Mouse (Mus musculus): Measurements from ENCODE around the gene Rbm19.

Rbm19 gene

DNA sequence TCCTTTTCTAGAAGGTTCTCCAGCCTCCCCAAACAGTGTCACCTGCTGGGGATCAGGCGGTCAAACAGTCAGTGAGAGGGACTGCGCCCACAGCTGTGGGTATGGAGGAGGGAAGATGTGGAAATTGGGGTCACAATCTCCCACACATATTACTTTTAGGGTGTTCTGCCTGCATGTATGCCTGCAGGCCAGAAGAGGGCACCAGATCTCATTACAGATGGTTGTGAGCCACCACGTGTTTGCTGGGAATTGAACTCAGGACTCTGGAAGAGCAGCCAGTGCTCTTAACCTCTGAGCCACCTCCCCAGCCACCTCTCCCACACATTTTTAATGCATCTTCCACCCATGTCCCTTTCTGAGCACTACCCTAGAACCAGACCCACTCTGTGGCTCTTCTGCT, 88.1 kb downstream of the Rbm19 start:
- in situ Hi-C loops (cut with MboI): no loop called here

DNA sequence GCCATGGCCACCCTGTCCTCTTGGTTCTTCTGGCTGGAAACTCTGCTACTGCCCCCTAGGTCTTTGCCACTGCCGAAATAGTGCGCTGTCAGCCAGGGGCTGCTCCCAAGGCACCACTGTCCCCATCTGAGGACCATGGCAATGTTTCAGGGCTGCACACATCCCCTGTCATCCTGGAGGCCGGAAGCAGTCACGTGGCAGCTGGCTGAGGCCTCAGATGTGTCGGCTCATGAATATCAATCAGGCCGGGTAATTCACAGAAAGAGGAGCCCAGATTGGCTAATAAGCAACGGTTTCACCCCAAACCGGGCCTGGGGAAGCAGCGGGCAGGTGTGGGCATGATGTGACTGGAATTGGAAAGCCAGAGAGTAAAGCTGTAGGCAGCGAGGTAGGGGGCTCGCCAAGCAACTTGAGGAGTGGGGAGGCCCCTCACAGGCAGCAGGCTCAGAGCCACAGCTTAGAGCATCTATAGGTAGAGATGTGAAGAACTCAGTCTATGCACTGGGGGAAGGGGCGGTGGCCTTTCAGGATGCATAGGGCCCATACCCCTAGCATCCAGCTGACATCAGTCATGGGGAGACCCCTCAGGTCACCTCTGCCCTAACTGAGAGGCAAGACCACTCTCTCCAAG, 90.2 kb downstream of the Rbm19 start:
- in situ Hi-C loops (cut with MboI): no loop called here

DNA sequence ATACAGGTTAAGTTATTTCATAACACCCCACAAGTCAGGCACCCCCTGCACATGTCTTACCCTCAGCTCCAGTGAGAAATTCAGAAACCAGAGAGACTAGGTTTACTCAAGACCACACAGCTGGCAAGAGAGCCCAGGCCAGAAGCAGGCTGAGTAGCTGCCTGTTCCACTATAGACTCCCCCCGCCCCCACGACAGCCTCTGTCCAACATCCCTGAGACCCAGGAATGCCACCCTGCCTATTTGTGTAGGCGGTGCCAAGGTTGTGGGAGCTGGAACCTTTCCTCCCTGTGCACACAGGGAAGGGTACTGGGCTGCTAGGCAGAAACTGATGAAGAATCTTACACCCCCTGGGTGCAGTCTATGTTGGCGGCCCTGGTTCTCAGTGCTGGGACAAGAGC, 91.2 kb downstream of the Rbm19 start:
- in situ Hi-C loops (cut with MboI): no loop called here

DNA sequence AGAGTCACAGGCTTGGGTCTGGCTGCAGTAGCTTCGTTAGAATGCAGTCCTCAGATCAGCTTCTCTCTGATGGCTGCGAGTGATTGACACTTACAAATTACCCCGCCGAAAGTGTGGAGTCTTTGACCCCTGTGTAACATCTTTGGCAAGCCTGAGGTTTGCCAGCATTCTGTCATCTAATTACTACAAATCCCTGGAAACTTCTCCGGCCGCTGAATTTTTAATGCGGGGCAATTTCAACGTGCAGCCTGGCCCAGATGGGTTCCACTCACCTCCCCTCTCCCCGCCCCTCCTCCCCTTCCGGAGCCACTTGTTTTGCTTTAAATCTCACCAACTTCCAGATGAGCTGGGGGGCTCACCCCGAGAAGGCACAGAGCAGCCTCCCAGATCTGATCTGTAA, 94.4 kb downstream of the Rbm19 start:
- in situ Hi-C loops (cut with MboI): no loop called here

DNA sequence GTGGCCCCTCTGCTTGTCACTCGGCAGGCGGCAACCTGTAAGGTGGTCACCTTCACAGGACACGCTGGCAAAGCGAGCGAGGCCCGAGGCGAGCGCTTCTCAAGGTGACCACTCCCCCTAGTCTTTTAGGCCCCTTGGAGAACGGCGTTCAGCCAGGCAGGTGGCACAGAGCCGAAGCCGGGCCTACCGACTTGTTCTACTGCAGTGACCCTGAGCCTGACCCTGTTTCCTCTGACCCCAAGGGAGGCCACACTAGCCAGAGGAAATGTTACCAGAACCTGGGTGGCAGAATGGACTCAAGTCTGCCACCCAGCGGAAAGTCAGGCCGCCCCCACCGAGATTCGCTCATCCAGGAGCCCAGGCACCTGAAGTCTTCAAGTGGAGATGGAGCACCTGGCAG, 94.9 kb downstream of the Rbm19 start:
- in situ Hi-C loops (cut with MboI): no loop called here

DNA sequence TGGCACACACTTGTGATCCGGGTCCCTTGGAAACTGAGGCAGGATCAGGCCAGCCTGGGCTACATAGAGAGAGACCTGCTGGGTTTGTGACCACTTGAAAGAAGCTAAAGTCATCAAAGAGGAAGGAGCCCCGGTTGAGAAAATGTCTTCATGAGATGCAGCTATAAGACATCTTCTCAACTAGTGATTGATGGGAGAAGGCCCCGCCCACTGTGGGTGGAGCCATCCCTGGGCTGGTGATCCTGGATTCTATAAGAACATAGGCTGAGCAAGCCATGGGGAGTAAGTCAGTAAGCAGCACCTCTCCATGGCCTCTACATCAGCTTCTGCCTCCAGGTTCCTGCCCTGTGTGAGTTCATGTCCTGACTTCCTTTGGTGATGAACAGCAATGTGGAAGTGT, 98.2 kb downstream of the Rbm19 start:
- in situ Hi-C loops (cut with MboI): no loop called here

DNA sequence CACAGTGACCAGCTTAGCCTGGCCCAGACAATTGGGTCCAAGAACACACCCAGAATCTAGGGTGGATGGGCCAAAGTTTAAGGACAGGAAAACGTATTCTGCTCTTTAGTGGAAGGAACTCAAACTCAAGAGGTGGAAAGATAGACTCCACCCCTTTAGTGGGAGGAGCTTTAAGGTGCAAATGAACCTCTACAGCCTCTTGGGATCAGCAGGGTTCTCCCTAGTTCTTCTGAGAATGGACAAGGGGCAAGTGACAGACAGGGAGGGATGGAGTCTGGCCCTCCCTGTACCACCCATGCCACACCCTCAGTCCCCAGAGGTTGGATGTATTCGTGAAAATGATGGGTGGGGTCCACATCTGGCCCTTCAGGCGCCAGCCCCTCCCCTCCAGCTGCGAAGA, 105.0 kb downstream of the Rbm19 start:
- in situ Hi-C loops (cut with MboI): no loop called here

DNA sequence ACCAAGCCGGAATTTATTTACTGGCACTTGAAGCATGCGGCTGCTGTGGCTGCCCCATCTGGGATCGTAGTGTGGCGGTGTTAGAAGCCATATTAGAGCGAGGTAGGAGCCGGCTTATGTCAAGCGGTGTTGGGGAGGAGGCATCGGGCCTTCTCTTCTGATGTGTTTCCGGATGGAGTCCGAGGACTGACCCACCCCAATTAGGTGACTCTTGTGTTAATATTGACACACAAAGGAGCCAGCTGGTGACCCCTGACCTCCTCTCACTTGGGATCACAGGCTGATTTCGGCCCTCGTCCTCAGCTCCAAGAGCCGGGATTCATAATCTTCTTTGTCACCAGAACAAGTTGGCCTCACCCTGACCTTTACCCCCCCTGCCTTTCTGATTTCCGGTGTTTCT, 109.1 kb downstream of the Rbm19 start:
- in situ Hi-C loops (cut with MboI): no loop called here

DNA sequence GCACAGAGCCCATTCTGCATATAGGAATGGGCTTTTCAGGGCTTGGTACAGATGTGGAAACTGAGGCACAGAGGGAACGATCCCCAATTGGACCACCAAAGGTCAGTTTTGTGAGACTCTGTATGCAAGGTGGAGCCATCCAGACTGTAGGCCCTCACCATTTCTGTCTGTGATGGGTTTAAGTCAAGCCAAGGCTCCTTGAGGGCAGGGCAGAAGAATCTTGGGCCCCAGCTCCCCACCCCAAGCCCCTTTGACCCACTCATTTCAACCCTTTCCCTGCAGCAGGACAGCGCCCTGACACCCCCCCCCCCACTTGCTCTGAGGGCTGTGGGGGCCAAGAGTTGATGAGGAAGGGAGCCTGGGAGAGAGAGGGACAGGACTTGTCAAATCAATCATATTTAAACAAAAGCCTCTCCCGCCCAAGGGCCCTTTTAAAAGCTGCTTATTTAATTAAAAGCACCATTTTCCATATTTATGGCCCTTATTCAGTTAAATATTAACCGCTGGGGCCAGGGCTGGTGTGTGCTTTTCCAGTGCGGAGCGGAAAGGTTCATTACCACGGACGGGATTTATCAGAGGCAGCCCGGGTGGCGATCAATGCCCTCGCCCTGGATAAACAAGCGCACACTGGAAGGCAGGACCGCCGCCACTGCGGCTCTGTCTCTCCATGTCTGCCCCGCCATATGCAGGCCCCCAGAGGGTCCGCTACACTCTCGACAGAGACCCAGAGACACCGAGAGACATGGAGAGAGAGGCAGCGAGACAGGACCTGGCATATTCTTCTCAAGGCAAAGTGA, 112.5 kb downstream of the Rbm19 start:
- in situ Hi-C loops (cut with MboI): no loop called here

DNA sequence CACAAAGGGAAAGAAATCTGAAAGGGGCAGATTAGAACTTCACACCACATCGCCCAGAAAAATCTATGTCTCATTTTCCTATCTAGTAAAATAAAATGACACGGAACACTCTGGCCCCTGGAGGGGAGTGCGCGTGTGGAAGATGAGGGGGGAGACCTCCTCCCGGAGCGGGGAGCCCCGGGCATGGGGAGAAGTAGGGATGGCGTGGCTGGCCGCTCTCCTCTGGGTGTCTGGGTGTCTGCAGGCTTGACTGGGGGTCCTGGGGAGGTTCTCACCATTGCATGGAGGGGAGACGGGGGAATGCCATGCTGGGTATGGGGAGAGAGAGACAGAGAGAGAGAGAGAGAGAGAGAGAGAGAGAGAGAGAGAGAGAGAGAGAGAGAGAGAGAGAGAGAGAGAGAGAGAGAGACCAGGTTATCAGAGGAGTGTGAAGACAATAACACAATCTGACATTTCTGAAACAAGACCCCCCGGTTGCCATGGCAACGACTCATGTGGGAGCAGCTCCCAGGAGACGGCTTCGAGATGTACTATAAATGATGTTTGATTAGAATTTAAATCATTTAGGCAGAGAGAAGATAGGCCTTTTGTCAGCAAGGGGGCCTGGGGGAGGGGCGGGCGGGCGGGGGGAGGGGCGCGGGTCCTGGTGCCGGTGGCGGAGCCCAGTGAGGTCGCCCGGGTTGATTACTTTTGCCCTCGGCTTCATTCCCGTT, 115.3 kb downstream of the Rbm19 start:
- in situ Hi-C loops (cut with MboI): no loop called here

DNA sequence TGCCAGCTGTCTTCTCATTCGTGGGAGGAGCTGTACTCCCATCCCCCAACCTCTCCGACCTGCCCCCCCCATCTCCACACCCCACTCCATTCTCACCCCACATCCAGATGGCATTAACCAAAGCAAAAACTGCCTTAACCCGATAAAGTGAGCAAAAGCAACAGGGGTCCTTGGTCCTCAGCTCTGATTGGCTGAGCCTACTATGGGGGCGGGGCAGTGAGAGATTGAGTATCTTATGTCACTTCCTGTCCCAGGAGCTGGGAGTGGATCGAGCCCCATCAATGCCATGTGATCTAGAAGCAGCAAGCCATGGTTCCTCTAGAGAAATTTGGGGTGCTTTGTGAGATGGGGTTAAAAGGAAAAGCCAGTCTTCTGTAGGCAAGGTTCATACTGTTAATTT, 118.9 kb downstream of the Rbm19 start:
- in situ Hi-C loops (cut with MboI): no loop called here

DNA sequence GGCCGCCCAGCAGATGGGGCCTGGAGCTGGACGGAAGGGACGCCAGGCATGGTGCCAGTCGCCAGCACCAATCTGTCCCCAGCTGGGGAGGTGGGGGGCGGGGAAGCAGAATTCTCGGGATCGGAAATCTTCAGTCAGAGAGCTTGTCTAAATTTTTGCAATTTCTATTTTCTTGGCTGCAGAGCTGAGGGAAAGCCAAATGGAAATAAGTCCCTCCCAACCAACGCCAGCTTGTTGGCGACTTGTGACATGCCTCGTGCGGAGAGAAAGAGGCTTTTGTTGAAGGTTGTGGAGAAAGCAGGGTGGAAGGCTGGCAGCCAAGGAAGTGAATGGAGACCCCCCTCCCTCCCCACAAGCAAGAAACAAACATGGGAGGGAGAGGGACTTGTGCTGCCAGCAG, 119.3 kb downstream of the Rbm19 start:
- in situ Hi-C loops (cut with MboI): no loop called here

DNA sequence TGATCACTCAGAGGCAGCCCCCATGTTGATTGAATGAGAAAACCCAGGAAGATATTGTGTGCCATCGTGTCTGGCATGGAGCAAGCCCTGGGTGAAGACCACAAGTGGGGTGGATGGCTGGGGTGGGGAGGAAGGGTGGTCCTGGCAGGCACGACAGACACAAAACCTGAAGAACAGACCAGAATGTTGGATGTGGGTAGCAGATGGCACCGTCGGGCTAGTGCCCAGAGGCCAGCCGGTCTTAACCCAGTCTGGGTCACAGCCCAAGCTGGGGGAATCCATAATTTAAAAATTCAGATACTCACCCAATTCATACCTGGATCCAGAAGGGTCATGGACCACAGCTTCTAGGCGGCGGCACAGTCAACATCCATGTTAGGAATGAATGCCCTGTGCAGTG, 123.8 kb downstream of the Rbm19 start:
- in situ Hi-C loops (cut with MboI): no loop called here

DNA sequence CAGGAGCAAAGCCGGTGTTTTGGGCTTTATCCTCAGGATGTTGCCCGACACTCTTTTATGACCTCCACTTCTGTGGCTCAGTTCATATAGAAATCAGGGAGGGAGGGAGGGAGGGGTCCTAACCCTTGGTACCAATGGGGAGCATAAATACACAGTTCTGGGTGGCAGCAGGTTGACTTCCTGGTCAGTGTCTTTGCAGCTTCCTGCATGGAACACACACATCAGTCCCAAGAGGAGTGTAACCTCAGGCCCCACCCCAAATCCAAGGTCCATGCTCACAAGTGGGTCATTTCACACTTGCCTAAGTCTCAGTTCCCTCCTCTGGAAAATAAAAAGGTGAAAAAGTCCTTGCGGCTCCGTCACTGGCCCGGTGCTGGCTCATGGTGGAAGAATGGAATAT, 129.1 kb downstream of the Rbm19 start:
- in situ Hi-C loops (cut with MboI): no loop called here

Data from mature B cell (primary cell).